Comparison of ENCODE assay signal across 17 mouse cellular contexts in the genomic region with DNA sequence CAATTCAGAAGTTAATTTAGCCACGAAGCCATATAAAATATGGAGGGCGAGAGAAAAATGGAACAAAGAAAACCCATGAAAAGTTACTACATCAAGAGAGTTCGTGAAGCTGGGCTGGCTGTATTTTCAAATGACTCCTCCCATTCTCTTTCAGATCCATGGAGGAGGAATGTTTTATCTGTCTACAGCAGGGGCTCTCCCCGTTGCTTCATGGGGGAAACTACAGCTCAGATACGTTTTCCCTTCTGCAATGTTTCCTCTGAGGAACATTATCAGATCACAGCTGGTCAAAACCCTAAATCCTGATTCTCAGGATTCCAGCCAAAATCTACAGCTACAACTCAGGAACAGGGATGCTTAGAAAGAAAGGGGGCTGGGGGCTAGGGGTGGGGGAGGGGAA. TPM values are rescaled to one million over a fixed set of nuclear protein-coding genes. Genes with fewer than 3 reads are reported as not detected.
DNase-seq lines count a peak whose midpoint lies in the region; ATAC-seq lines count a peak whose summit lies in the region.
"Had no signal": no experiment of that assay in that cellular context is flagged by ENCODE, and none has a peak within 500 bp of the region (broad histone marks: within the 10 kb centered on the region; RNA-seq: fewer than 3 reads in every experiment).

No protein-coding gene starts in this region.

- no peaks in the 10 kb centered on the region for H3K36me3 ChIP-seq in heart, embryonic 11.5 days (ENCODE audit: control insufficient read depth, insufficient read depth, low read length)
- no peaks in the 10 kb centered on the region for H3K36me3 ChIP-seq in kidney, embryonic 14.5 days (ENCODE audit: control insufficient read depth, insufficient read depth, low read length)
- H3K36me3 ChIP-seq in neural tube, embryonic 13.5 days, result no peaks in the 10 kb centered on the region
- H3K36me3 ChIP-seq: forebrain, embryonic 12.5 days had no signal

- no peak for ATAC-seq in heart, embryonic 11.5 days (replicated peaks; ENCODE audit: insufficient number of reproducible peaks, low FRiP score, low TSS enrichment)
- ATAC-seq in kidney, embryonic 14.5 days (ENCODE audit: low FRiP score, low TSS enrichment), result peak; percentile 42; the same call in 1 of the 2 replicates
- no peak for ATAC-seq in neural tube, embryonic 13.5 days (ENCODE audit: low read depth)
- ATAC-seq: midbrain, embryonic 16.5 days had no signal

- H3K4me3 ChIP-seq in heart, embryonic 11.5 days (ENCODE audit: low read depth, low read length), result no peak overlapping the region
- H3K4me3 ChIP-seq in kidney, embryonic 14.5 days (ENCODE audit: low read length), result no peak overlapping the region
- H3K4me3 ChIP-seq in neural tube, embryonic 13.5 days, result no peak overlapping the region
- H3K4me3 ChIP-seq: forebrain, embryonic 12.5 days; megakaryocyte, embryonic 14.5 days had no signal

- 34% methylated on average over 5 of the region's 5 CpGs for WGBS in heart, embryonic 11.5 days (ENCODE audit: insufficient replicate concordance)
- WGBS in kidney, embryonic 14.5 days, result 35% methylated on average over 5 of the region's 5 CpGs
- 26% methylated on average over 5 of the region's 5 CpGs for WGBS in neural tube, embryonic 13.5 days

- H3K4me1 ChIP-seq in heart, embryonic 11.5 days (ENCODE audit: control insufficient read depth, insufficient read depth, low read length), result peaks cover 43% of the 10 kb centered on the region
- H3K4me1 ChIP-seq in kidney, embryonic 14.5 days (ENCODE audit: control insufficient read depth, insufficient read depth, low read length), result peaks cover 48% of the 10 kb centered on the region
- peaks cover 28% of the 10 kb centered on the region for H3K4me1 ChIP-seq in neural tube, embryonic 13.5 days (replicated peaks)

- peak overlapping the region; percentile 50 for H3K4me2 ChIP-seq in heart, embryonic 11.5 days
- H3K4me2 ChIP-seq in kidney, embryonic 14.5 days (replicated peaks; ENCODE audit: low read depth, low read length), result no peak overlapping the region; the same call in 1 of the 2 replicates
- H3K4me2 ChIP-seq in neural tube, embryonic 13.5 days, result no peak overlapping the region
- H3K4me2 ChIP-seq: forebrain, embryonic 12.5 days had no signal

- H3K27me3 ChIP-seq in heart, embryonic 11.5 days (ENCODE audit: control insufficient read depth, insufficient read depth, low read length), result no peaks in the 10 kb centered on the region
- H3K27me3 ChIP-seq in kidney, embryonic 14.5 days (ENCODE audit: control insufficient read depth, insufficient read depth, low read length), result no peaks in the 10 kb centered on the region
- no peaks in the 10 kb centered on the region for H3K27me3 ChIP-seq in neural tube, embryonic 13.5 days
- H3K27me3 ChIP-seq: CH12.LX; forebrain, embryonic 12.5 days; megakaryocyte, embryonic 14.5 days had no signal

- peak overlapping the region; percentile 52 for H3K27ac ChIP-seq in heart, embryonic 11.5 days (ENCODE audit: low read depth, low read length)
- H3K27ac ChIP-seq in kidney, embryonic 14.5 days (ENCODE audit: low read depth, low read length), result peak overlapping the region; percentile 85; the same call in 1 of the 2 replicates
- H3K27ac ChIP-seq in neural tube, embryonic 13.5 days (replicated peaks), result peak overlapping the region; percentile 42; the same call in 1 of the 2 replicates
- H3K27ac ChIP-seq: forebrain, embryonic 12.5 days had no signal

- DNase-seq in heart, adult 8-10 months (ENCODE audit: low spot score), result no peak
- DNase-seq in kidney, postnatal 36 days, result no peak
- no peak for DNase-seq in neural tube, embryonic 10.5 days (ENCODE audit: extremely low spot score, low spot score)
- DNase-seq in gastrocnemius, postnatal 4 days (ENCODE audit: low spot score in 2 of 2), result no peak
- no peak for DNase-seq in spleen, adult 18-20 months
- DNase-seq: cerebellum, adult 9-11 months; gastrocnemius, postnatal 14 days; lung, adult 2 months; thymus, postnatal 25 days had no signal

- no peak overlapping the region; the same call in 1 of the 2 replicates for H3K9ac ChIP-seq in heart, embryonic 11.5 days (ENCODE audit: low read depth, low read length)
- H3K9ac ChIP-seq in kidney, embryonic 14.5 days (ENCODE audit: low read depth, low read length), result no peak overlapping the region
- H3K9ac ChIP-seq in neural tube, embryonic 13.5 days, result no peak overlapping the region
- H3K9ac ChIP-seq: forebrain, embryonic 12.5 days had no signal

- H3K9me3 ChIP-seq in heart, embryonic 11.5 days (replicated peaks; ENCODE audit: control insufficient read depth, low read length), result no peaks in the 10 kb centered on the region
- H3K9me3 ChIP-seq in kidney, embryonic 14.5 days (ENCODE audit: control insufficient read depth, low read length), result no peaks in the 10 kb centered on the region
- H3K9me3 ChIP-seq in neural tube, embryonic 13.5 days, result no peaks in the 10 kb centered on the region
- H3K9me3 ChIP-seq: forebrain, embryonic 12.5 days had no signal

RNA-seq across cellular contexts. Expression of gene Wnt11, which starts 59.9 kb away (rescaled TPM):
- polyA plus RNA-seq in heart, embryonic 11.5 days (2014; fragmentation: Nextera tagmentation; extraction: Ambion mirVana), result 24.5 and 24.7 TPM in 2 replicates
- total RNA-seq in heart, adult 8-10 months (2022), result 1 to 10 TPM; 4.2 to 7.8 (median 6.4) TPM
- polyA plus RNA-seq in kidney, embryonic 14.5 days (2014; fragmentation: Nextera tagmentation; extraction: Ambion mirVana), result 41.6 and 45.3 TPM in 2 replicates
- 2.3 and 5.2 TPM in 2 replicates for polyA plus RNA-seq in neural tube, embryonic 13.5 days (2015; fragmentation: Nextera tagmentation; extraction: Ambion mirVana)
- total RNA-seq in gastrocnemius, postnatal 4 days (2021), result 10 to 100 TPM; 16.4 to 19.9 TPM
- total RNA-seq: hematopoietic stem cell, adult 5-6 weeks had no signal
